Mouse (Mus musculus) brain, embryonic 14.5 days (tissue): ENCODE data around the gene Ncoa5. TPM values are rescaled to one million over a fixed set of nuclear protein-coding genes. Genes with fewer than 3 reads are reported as not detected.

ENCODE experiments used
- DNase-seq: peaks from one replicate; pipeline ENCODE4 v3.0.0-alpha.2; 2011; ENCODE audit warnings: low read depth
- CTCF ChIP-seq: fragments of 200-500 bp; IDR thresholded peaks from 2 replicates; pipeline ENCODE4 v1.5.1; 2012; ENCODE audit warnings: inconsistent platforms, mild to moderate bottlenecking, moderate library complexity, borderline replicate concordance; ENCODE audit not compliant: insufficient read depth, insufficient read length; ENCODE audit errors: extremely low read depth
- POLR2A ChIP-seq: fragments of 200-500 bp; IDR thresholded peaks from 2 replicates; pipeline ENCODE4 v1.6.1; 2012; ENCODE audit warnings: mild to moderate bottlenecking, inconsistent platforms, borderline replicate concordance; ENCODE audit not compliant: poor library complexity, insufficient read depth, insufficient read length, severe bottlenecking; ENCODE audit errors: extremely low read depth
- polyA plus RNA-seq: library from polyadenylated mRNA; depleted of rRNA; stranded (reverse); fragments of >200 nt; gene quantifications from 2 replicates; pipeline ENCODE4 v1.2.3, GENCODE M21; 2012

The Ncoa5 gene
- polyA plus RNA-seq, 1 experiment, result 128 TPM

DNA sequence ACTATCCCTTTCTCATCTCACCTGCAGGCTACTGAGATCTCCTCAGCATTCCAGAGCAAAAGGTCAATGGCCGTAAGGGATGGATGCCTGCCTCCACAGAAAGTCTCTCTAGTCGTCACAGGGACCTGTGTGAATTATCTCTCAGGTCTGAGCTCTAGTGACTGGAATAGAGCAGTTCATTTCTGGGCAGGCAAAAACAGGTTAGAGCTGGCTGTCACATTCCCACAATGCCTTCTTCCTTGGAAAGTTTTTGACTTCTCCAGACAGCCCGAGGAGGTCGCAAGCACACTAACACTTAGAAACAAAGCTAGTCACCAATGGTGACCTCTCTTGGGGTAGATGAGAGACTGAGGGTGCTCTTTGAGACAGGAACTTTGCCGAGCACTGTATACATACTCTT lies 7.5 kb upstream of the Ncoa5 start:
- DNase-seq, result no peak
- TF ChIP-seq CTCF (no peak), POLR2A (no peak)

DNA sequence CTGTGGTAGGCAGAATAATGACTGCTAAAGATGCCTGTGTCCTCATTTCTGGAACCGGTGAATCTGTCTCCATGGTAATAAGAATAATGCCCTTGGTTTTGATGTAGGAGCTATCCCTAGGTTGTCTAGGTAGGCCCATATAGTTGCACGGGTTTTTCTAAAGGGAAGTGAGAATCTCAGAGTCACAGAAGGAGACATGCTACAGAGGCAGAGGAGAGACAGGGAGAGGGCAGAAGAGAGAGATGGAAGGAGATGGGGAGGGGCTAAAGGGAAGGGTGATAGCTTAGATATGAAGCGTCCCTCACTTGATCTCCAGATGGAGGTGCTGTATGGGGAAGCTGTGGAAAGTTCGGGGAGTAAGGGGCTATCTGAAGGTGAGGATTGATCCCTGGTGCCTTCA lies 2.7 kb upstream of the Ncoa5 start:
- no peak for DNase-seq
- TF ChIP-seq POLR2A, result no peak
- TF ChIP-seq CTCF, result no peak

DNA sequence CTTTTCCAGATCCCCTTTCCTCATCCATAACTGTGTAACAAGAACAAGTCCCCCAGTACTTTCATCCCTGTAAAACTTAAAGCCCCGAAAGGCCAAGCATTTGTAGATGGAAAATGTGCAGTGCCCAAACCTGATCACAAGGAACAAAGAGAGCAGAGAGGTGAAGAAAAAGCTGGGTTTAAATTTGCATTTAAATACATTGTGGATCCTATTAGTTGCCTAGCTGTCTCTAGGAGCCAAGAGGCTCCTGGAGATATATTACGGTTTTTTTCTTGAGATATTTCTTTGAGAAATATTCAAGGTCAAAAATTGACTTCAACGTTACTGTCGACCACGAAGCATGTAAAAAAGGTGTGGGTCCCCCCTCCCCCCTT lies 378 bp upstream of the Ncoa5 start:
- TF ChIP-seq CTCF (no peak), POLR2A (no peak)
- no peak for DNase-seq

DNA sequence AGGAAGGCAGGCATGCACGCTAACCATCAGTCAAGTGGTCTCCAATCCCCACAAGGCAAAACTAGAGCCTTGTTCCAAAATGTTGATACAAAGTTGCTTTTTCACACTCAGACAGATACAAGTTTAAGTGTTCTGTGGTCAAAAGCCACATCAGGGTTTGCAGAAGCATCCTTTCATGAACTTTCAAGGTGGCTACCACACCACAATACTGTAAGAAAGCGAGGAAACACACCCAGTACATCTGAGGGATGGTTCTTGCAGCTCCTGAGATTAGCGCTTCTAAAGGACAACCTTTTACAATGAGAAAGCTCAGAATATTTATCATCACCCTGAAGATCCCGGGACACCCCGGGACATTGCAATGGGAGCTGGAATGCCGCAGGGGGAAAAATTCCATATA lies 1.4 kb downstream of the Ncoa5 start:
- no peak for DNase-seq
- TF ChIP-seq CTCF, result no peak
- no peak for TF ChIP-seq POLR2A

DNA sequence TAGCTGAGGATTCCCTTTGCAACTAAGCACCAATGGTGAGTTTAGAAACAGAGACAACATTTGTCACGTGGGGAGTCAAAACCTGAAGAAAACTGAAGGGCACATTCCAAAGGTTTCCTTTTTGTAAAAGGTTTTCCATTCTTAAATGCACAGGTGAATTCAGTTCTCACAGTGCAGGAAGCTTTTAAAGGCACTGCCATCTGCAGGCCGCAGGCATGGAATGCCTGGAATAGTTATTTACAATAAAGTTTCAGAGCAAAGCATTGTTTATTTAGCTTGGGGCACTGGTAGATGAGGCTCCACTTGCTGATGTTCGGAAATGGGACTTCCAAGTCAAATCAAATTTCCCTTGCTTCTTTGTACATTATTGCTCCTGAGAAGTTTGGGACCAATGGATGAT lies 2.1 kb downstream of the Ncoa5 start:
- TF ChIP-seq POLR2A, result no peak
- peak; percentile 47; the same call in 1 of the 2 replicates for TF ChIP-seq CTCF
- peak; percentile 50 for DNase-seq

DNA sequence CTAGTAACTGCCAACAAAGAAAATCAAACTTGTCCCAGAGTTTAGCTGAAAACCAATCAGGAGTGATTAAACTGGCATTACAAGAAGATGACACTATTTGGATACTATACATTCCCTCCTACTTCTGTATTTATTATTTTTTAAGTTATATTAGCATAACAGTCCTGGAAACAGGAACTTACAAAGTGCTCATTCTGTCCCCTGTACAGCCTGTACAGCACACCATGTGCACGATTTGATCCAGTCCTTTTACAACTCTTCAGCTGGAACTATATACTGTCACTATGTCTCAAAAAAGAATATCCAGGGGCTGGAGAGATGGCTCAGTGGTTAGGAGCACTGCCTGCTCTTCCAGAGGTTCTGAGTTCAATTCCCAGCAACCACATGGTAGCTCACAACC lies 7.5 kb downstream of the Ncoa5 start:
- TF ChIP-seq POLR2A (no peak), CTCF (no peak)
- DNase-seq, result no peak

DNA sequence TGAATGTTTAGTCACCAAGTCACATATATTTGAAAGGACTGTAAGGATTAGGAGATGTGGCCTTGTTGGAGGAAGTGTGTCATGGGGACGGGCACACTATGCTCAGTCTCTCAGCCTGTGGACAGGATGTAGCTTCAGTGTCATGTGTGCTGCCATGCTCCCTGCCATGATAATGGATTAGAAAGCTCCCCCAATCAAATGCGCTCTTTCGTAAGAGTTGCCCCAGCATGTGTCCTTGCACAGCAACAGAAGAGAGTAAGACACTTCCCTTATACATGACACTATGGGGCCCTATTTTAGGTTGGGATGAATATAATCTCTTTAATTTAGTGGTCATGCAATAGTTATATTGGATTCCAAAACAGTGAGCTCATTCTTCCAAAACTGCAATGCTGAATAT lies 14.2 kb downstream of the Ncoa5 start:
- DNase-seq, result no peak
- TF ChIP-seq CTCF (no peak), POLR2A (no peak)

DNA sequence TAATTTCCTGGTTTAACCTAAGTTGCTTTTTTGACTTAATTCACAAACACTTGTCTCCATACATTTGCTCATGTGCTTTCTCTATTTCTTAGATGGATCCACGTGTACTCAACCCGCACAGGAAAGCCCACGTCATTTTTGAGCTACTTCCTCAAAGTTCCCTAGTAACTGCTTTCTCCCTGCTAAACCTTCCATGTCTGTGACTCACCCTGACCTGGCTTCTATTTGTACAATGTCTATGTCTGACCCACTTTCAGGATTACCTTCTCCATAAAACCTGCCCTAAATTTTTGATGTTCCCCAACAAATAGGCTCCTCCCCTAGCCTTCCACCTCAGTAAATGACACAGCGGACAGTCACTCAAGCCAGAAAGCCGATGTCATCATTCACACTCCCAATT lies 19.7 kb downstream of the Ncoa5 start:
- no peak for DNase-seq

DNA sequence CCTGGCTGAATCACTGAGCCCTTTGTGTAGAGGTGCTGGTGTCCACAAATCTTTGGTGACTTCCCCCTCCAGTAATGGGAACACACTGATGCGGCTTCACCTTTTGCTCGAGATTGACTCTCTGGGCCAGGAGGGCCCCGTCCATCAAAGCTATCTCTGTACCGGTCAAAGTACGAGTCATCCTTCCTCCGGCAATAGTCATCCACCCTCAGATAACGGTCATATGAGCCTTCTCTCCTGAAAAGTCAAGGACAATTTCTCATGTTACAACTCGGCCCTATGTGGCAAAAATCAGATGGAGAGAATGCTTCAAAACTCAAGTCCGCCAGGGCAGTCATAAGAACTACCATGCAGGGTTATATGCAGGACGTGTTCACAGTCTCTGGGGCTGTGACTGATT lies 24.3 kb downstream of the Ncoa5 start:
- TF ChIP-seq CTCF (no peak), POLR2A (no peak)
- DNase-seq, result no peak

More for the DNA sequence above, 19.7 kb downstream of the Ncoa5 start:
- TF ChIP-seq POLR2A (no peak), CTCF (no peak)

DNA sequence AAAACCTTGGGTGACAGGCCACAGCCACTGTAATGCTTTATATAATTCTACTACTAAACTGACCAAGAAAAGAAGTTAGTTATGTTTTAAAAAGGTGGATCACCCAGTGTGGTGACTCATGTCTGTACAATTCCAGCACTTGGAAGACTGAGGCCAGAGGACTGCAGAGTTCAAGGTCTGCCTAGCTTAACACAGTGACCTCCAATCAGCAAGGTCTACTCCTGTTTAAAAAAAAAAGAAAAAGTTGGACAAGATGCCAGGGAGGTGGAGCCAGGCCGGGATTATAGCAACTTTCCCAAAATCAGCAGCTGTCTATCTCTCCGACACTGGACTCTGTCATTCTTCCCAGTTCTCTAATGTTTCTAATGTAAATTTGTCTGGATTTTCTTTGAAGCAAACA lies 25.1 kb downstream of the Ncoa5 start:
- TF ChIP-seq POLR2A (no peak), CTCF (no peak)
- no peak for DNase-seq

DNA sequence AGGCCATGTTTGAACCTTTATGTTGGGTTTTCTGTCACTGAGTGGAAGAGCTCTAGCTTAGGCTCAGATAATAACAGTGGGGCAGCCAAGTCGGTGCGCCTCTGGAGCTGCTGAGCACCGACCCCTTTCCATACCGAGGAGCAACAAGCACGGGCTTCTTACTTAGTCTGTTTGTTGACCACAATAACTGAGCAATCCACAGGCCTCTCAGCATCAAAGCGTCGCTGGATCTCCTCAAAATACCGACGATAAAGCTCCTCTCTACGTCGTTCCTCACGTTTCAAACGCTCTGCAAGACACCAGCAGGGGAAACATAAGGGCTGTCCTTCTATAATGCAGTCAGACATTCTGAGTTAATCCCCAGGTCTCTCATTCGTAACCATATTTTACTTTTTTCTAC lies 25.5 kb downstream of the Ncoa5 start:
- no peak for TF ChIP-seq CTCF
- no peak for TF ChIP-seq POLR2A
- DNase-seq, result no peak

DNA sequence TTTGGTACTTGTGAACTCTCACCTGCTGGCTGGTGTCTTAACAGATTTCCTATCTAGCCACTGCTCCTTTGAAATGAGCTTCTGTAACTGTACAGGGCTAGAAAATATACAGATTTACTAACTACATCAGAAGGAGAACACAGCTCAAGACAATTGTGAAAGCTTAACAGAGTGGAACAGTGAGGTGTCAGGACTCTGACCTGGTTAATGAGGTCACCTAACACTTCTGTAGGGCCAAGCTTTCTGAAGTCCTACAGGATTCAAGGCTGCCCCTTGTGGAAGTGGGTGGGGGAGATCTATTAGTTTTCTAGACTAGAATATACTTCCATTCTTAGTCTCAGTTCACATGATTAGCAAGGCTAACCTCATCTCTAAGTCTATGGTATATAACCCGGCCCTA lies 26.7 kb downstream of the Ncoa5 start:
- no peak for TF ChIP-seq CTCF
- TF ChIP-seq POLR2A, result no peak

DNA sequence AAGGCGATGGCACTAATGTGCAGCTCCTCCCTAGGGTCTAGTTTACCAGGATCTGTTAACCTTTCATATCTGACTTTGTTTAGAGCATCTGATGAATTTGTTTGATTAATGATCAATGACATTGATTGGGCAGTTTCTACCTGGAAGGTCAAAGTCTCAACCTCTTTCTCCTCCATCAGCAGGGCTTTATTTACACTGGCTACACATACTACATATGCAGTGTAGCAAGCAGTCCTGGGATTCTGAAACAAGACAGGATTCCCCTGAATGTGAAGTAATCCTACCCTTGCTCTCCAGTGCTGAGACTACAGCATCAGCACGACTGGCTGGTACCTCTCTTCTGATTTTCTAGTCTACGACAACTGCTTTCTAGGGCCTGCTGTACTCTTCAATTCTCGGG lies 27.9 kb downstream of the Ncoa5 start:
- TF ChIP-seq CTCF (no peak), POLR2A (no peak)
- DNase-seq, result no peak

More for the DNA sequence above, 26.7 kb downstream of the Ncoa5 start:
- no peak for DNase-seq
